Mouse (Mus musculus) ES-E14 (cell line): ENCODE measurements around the gene Mcam.

Source experiments
- CHD2 ChIP-seq: IDR thresholded peaks from 2 replicates; pipeline ENCODE4 v1.6.1; 2014; ENCODE audit warnings: mild to moderate bottlenecking, low read depth, low read length, inconsistent platforms
- HCFC1 ChIP-seq: IDR thresholded peaks from 2 replicates; pipeline ENCODE4 v1.6.1; 2012; ENCODE audit warnings: low read length, inconsistent platforms, borderline replicate concordance; ENCODE audit not compliant: insufficient read depth
- MAFK ChIP-seq: IDR thresholded peaks from 2 replicates; pipeline ENCODE4 v1.6.1; 2014; ENCODE audit warnings: mild to moderate bottlenecking, low read depth, low read length, inconsistent platforms; ENCODE audit not compliant: insufficient read depth
- ZNF384 ChIP-seq: IDR thresholded peaks from 2 replicates; pipeline ENCODE4 v1.6.1; 2012; ENCODE audit warnings: low read depth, low read length, inconsistent platforms

DNA sequence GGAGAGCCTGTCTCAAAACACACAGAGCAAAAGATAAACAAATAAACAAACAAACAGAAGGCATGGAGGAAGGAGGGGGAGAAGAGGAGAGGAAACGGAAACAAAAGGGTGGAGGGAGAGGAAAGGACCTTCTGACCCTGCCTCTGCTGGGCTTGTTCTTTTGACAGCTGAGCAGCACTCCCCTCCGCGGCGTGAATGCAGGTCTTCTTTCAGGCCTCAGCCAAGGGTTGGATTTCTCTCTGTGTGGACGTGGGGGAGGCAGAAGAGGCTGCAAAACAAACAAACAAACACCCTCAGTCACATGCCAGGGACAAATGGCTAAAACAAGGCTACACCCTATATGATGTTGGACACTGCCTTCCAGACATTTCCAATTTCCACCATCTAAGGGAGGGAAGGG, 9.2 kb upstream of the Mcam start:
- TF ChIP-seq HCFC1 (no peak), CHD2 (no peak), ZNF384 (no peak), MAFK (no peak)
